Comparison of ENCODE assay signal across 9 mouse cellular contexts in the genomic region with DNA sequence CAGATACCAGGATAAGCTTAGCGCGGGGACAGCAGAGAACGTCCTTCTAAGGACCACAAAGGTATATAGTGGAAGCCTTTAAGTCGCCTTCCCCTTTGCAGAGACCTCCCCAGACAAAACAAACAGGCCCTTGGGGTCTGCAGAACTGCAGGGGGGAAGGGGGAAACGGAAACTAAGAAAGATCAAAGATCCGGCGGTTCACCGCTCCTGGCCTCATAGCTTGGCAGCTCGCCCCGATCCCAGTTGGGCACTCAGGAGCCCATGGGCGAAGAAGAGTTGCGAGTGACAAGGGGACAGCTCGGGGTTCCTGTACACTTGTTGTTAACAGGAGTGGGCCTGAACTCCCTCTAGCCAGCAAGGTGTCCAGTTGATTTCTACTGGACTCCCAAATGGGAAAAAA. TPM values are rescaled to one million over a fixed set of nuclear protein-coding genes. Genes with fewer than 3 reads are reported as not detected.
DNase-seq lines count a peak whose midpoint lies in the region; ATAC-seq and TF ChIP-seq lines count a peak whose summit lies in the region.
"Had no signal": no experiment of that assay in that cellular context is flagged by ENCODE, and none has a peak within 500 bp of the region (broad histone marks: within the 10 kb centered on the region; RNA-seq: fewer than 3 reads in every experiment).

No protein-coding gene starts in this region.

- ATAC-seq in forebrain, postnatal 0 days, result no peak
- no peak for ATAC-seq in liver, postnatal 0 days

- H3K27ac ChIP-seq in forebrain, postnatal 0 days (ENCODE audit: low read depth, low read length), result no peak overlapping the region
- H3K27ac ChIP-seq in liver, postnatal 0 days (ENCODE audit: low read depth), result no peak overlapping the region
- H3K27ac ChIP-seq: macrophage had no signal

- WGBS in forebrain, postnatal 0 days, result 14% methylated on average over 13 of the region's 13 CpGs
- WGBS in liver, postnatal 0 days (ENCODE audit: insufficient replicate concordance), result 8% methylated on average over 13 of the region's 13 CpGs

- H3K4me2 ChIP-seq in forebrain, postnatal 0 days (ENCODE audit: low read depth), result peak overlapping the region; percentile 99
- peak overlapping the region; percentile 85 for H3K4me2 ChIP-seq in liver, postnatal 0 days (ENCODE audit: low read depth, low read length)

- no peaks in the 10 kb centered on the region for H3K27me3 ChIP-seq in forebrain, postnatal 0 days (ENCODE audit: insufficient read depth, low read length)
- peaks cover 35% of the 10 kb centered on the region for H3K27me3 ChIP-seq in liver, postnatal 0 days (ENCODE audit: insufficient read depth, low read length)

- no peaks in the 10 kb centered on the region for H3K9me3 ChIP-seq in forebrain, postnatal 0 days (ENCODE audit: low read length)
- H3K9me3 ChIP-seq in liver, postnatal 0 days (ENCODE audit: low read length), result no peaks in the 10 kb centered on the region

- TF ChIP-seq CTCF in forebrain, postnatal 0 days (IDR thresholded peaks at IDR 0.05; ENCODE audit: low read depth), result no peak
- TF ChIP-seq CTCF in liver, postnatal 0 days (IDR thresholded peaks at IDR 0.05; ENCODE audit: low read depth), result no peak

- H3K4me1 ChIP-seq in forebrain, postnatal 0 days (ENCODE audit: insufficient read depth), result no peaks in the 10 kb centered on the region; the same call in none of the 2 replicates
- peaks cover 8% of the 10 kb centered on the region for H3K4me1 ChIP-seq in liver, postnatal 0 days (ENCODE audit: insufficient read depth)

- no peaks in the 10 kb centered on the region for H3K36me3 ChIP-seq in forebrain, postnatal 0 days (ENCODE audit: insufficient read depth)
- H3K36me3 ChIP-seq in liver, postnatal 0 days (replicated peaks; ENCODE audit: insufficient read depth, low read length), result no peaks in the 10 kb centered on the region

- H3K9ac ChIP-seq in forebrain, postnatal 0 days, result no peak overlapping the region
- no peak overlapping the region for H3K9ac ChIP-seq in liver, postnatal 0 days (replicated peaks)

- TF ChIP-seq EP300 in liver, postnatal 0 days (IDR thresholded peaks at IDR 0.05; ENCODE audit: low read depth), result no peak

- no peak overlapping the region for H3K4me3 ChIP-seq in forebrain, postnatal 0 days (ENCODE audit: low read depth, low read length)
- no peak overlapping the region for H3K4me3 ChIP-seq in liver, postnatal 0 days (ENCODE audit: low read depth, low read length)

- peak; percentile 47 for DNase-seq in kidney, postnatal 10 days
- DNase-seq in kidney, adult 18-20 months, result no peak
- peak; percentile 55 for DNase-seq in cerebellum, adult 9-11 months
- no peak for DNase-seq in forebrain, postnatal 0 days
- no peak for DNase-seq in liver, postnatal 0 days
- DNase-seq in thymus, postnatal 25 days, result peak; percentile 27
- no peak for DNase-seq in left cerebral cortex, adult 11 months (ENCODE audit: low spot score)
- no peak for DNase-seq in layer of hippocampus, postnatal 25 days (ENCODE audit: extremely low spot score in 1 of 2, low spot score in 1 of 2)

RNA-seq across cellular contexts. Expression of a gene that starts 0.8 kb away (rescaled TPM):
- total RNA-seq in forebrain, postnatal 0 days (2014; rRNA removed), result 18.8 and 22.8 TPM in 2 replicates
- 30.5 and 33.6 TPM in 2 replicates for polyA plus RNA-seq in forebrain, postnatal 0 days (2015; fragmentation: Nextera tagmentation; extraction: Ambion mirVana)
- polyA plus RNA-seq in liver, postnatal 0 days (2015; fragmentation: Nextera tagmentation; extraction: Ambion mirVana), result 2.5 and 2.9 TPM in 2 replicates
- total RNA-seq in layer of hippocampus, postnatal 25 days (2021), result 10 to 100 TPM; 10.8 to 15.0 TPM
- polyA plus RNA-seq: macrophage had no signal

Comparison
In these comparisons a context has a peak if more than half of its experiments do, and no peak if none do; other contexts are left out.
1. DNase-seq: peak in kidney, postnatal 10 days (single experiment), cerebellum, adult 9-11 months (single experiment) and thymus, postnatal 25 days (single experiment); none in kidney, adult 18-20 months (single experiment), forebrain, postnatal 0 days (single experiment), liver, postnatal 0 days (single experiment), left cerebral cortex, adult 11 months (single experiment) and layer of hippocampus, postnatal 25 days (0 of 2).